Mouse (Mus musculus): ENCODE data around the gene Gpr156. TPM values are rescaled to one million over a fixed set of nuclear protein-coding genes. Genes with fewer than 3 reads are reported as not detected.

Gene Gpr156
- polyA plus RNA-seq, 1 experiment from 2014 or later: 0.66 TPM

DNA sequence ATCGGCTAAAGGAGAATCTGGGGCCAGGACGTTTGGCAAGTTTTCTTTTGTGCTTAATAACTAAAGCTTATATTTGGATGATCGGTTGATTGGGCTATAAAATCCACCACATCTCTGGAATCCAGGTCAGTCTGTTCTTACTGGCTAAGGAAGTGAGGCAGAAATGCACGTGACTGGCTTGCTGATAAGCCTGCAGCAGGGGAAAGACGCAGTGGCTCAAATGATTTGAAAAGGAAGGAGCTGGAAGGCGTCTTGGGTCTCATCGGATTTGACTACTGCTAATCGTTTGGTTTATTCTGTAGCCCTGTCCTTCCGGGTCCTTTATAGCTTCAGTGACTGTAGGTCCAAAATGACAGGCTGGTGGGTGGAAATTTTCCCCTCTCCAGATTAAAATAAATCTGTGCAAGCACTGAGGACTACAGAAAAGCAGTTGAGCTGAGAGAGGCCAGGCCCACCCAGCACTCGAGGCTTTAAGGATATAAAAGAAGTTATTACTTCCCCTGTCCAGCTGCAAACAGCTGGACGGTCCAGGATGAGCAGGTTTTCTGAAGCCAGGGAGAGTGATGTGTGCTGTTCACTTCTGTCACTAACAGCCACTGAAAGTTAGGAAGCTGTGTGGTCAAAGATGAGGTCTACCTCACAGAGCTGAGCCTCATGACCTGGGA lies 57.7 kb downstream of the Gpr156 start:
- H3K9me3 ChIP-seq (replicated peaks; ENCODE audit: control insufficient read depth, low read length): no peaks in the 10 kb centered on the region
- H3K4me1 ChIP-seq (ENCODE audit: control insufficient read depth, insufficient read depth, low read length): peaks cover 6% of the 10 kb centered on the region
- H3K27ac ChIP-seq (ENCODE audit: low read depth, low read length): no peak overlapping the region
- whole genome bisulfite sequencing (ENCODE audit: insufficient replicate concordance): 45% methylated on average over 11 of the region's 11 CpGs
- no peaks in the 10 kb centered on the region; the same call in 1 of the 2 replicates for H3K27me3 ChIP-seq (ENCODE audit: control insufficient read depth, insufficient read depth, low read length)
- H3K36me3 ChIP-seq (ENCODE audit: control insufficient read depth, insufficient read depth, low read length): no peaks in the 10 kb centered on the region
- H3K9ac ChIP-seq (ENCODE audit: low read depth, low read length): no peak overlapping the region
- H3K4me3 ChIP-seq (ENCODE audit: low read depth, low read length): no peak overlapping the region
- ATAC-seq (replicated peaks; ENCODE audit: insufficient number of reproducible peaks, low FRiP score, low TSS enrichment): no peak
- H3K4me2 ChIP-seq: no peak overlapping the region

GRCm38 (mm10) chr16:37974520-37975340 lies 58.4 kb downstream of the Gpr156 start:
- H3K27me3 ChIP-seq (ENCODE audit: control insufficient read depth, insufficient read depth, low read length): no peaks in the 10 kb centered on the region; the same call in 1 of the 2 replicates
- no peak for ATAC-seq (replicated peaks; ENCODE audit: insufficient number of reproducible peaks, low FRiP score, low TSS enrichment)
- no peaks in the 10 kb centered on the region for H3K9me3 ChIP-seq (replicated peaks; ENCODE audit: control insufficient read depth, low read length)
- no peak overlapping the region for H3K4me2 ChIP-seq
- WGBS (ENCODE audit: insufficient replicate concordance): 55% methylated on average over 13 of the region's 13 CpGs
- H3K4me1 ChIP-seq (ENCODE audit: control insufficient read depth, insufficient read depth, low read length): peaks cover 6% of the 10 kb centered on the region
- no peaks in the 10 kb centered on the region for H3K36me3 ChIP-seq (ENCODE audit: control insufficient read depth, insufficient read depth, low read length)
- no peak overlapping the region for H3K27ac ChIP-seq (ENCODE audit: low read depth, low read length)
- no peak overlapping the region for H3K4me3 ChIP-seq (ENCODE audit: low read depth, low read length)
- H3K9ac ChIP-seq (ENCODE audit: low read depth, low read length): no peak overlapping the region

- WGBS (ENCODE audit: insufficient replicate concordance): 46% methylated on average over 1 of the region's 1 CpGs
- Histone ChIP-seq H3K4me3 (ENCODE audit: low read depth, low read length) (no peak overlapping the region), H3K4me1 (ENCODE audit: control insufficient read depth, insufficient read depth, low read length) (no peaks in the 10 kb centered on the region), H3K9me3 (replicated peaks; ENCODE audit: control insufficient read depth, low read length) (no peaks in the 10 kb centered on the region), H3K9ac (ENCODE audit: low read depth, low read length) (no peak overlapping the region), H3K27me3 (ENCODE audit: control insufficient read depth, insufficient read depth, low read length) (no peaks in the 10 kb centered on the region), H3K27ac (ENCODE audit: low read depth, low read length) (no peak overlapping the region), H3K4me2 (no peak overlapping the region), H3K36me3 (ENCODE audit: control insufficient read depth, insufficient read depth, low read length) (no peaks in the 10 kb centered on the region)
- ATAC-seq (replicated peaks; ENCODE audit: insufficient number of reproducible peaks, low FRiP score, low TSS enrichment): no peak
Measured at GRCm38 (mm10) chr16:37981907-37982306, 65.6 kb downstream of the Gpr156 start.

- WGBS (ENCODE audit: insufficient replicate concordance): 46% methylated on average over 11 of the region's 11 CpGs
- no peak overlapping the region for H3K9ac ChIP-seq (ENCODE audit: low read depth, low read length)
- no peak overlapping the region for H3K4me2 ChIP-seq
- H3K4me3 ChIP-seq (ENCODE audit: low read depth, low read length): no peak overlapping the region
- no peaks in the 10 kb centered on the region for H3K9me3 ChIP-seq (replicated peaks; ENCODE audit: control insufficient read depth, low read length)
- no peaks in the 10 kb centered on the region for H3K36me3 ChIP-seq (ENCODE audit: control insufficient read depth, insufficient read depth, low read length)
- no peak for ATAC-seq (replicated peaks; ENCODE audit: insufficient number of reproducible peaks, low FRiP score, low TSS enrichment)
- no peak overlapping the region for H3K27ac ChIP-seq (ENCODE audit: low read depth, low read length)
- H3K4me1 ChIP-seq (ENCODE audit: control insufficient read depth, insufficient read depth, low read length): peaks cover 7% of the 10 kb centered on the region; the same call in 1 of the 2 replicates
- no peaks in the 10 kb centered on the region for H3K27me3 ChIP-seq (ENCODE audit: control insufficient read depth, insufficient read depth, low read length)
Measured at GRCm38 (mm10) chr16:37988211-37988865, 72.0 kb downstream of the Gpr156 start.

DNA sequence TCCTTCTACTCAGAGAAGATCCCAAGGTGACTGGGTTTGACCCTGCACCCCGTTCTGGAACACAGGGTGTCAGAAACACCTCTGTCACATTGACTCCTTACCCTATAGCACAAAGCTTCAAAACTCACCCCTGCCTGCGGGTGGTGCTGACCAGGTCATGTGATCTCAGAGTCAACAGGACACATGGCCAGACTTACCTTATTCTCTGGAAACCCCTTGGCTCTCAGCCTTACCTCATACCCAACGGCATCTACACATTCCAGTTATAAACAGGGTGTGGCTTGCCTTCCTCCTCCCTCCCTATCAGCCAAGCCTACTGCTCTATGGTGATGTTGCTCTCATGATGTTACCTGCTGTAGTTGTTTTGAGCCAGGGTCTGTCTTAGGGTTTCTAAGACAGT lies 73.5 kb downstream of the Gpr156 start:
- Histone ChIP-seq H3K27me3 (ENCODE audit: control insufficient read depth, insufficient read depth, low read length) (no peaks in the 10 kb centered on the region), H3K4me1 (ENCODE audit: control insufficient read depth, insufficient read depth, low read length) (peaks cover 7% of the 10 kb centered on the region; the same call in 1 of the 2 replicates), H3K9me3 (replicated peaks; ENCODE audit: control insufficient read depth, low read length) (no peaks in the 10 kb centered on the region), H3K4me3 (ENCODE audit: low read depth, low read length) (no peak overlapping the region), H3K27ac (ENCODE audit: low read depth, low read length) (no peak overlapping the region), H3K36me3 (ENCODE audit: control insufficient read depth, insufficient read depth, low read length) (no peaks in the 10 kb centered on the region), H3K4me2 (no peak overlapping the region), H3K9ac (ENCODE audit: low read depth, low read length) (no peak overlapping the region)
- WGBS (ENCODE audit: insufficient replicate concordance): 59% methylated on average over 3 of the region's 3 CpGs
- ATAC-seq (replicated peaks; ENCODE audit: insufficient number of reproducible peaks, low FRiP score, low TSS enrichment): no peak; the same call in 1 of the 2 replicates

DNA sequence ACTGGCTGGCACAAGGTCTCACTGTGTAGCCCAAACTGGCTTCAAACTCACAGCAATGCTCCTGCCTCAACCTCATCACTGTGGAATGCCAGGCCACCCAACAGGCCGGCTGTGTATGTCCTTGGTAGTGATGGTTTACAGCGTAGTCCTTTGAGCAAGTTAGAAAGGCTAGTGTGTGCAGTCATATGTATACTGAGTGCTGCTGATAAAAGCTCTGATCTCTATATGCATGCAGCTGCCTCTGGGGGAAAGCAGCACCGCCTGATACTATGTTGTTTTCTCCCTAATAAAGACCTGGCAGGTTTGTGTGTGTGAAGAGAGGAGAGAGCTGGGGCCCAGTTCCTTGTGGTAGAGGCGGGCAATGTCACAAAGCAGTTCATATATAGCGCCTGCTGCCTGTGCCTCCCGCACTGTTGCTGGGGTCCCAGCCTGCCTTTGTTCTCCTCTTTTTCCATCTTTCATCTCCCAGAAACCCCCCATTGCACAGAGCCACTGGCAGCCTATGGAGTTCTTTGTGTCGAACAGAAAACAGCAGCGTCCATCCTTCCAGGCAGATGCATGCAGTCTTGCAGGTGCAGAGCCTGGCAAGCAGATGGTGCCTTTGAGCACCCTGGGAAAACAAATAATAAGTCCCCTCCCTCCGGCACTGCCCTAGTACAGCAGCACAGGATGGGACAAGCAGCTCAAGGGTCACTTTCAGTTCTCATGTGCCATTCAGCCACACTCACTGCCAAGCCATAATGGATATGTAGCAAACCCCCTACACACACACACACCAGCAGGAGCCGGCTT lies 74.5 kb downstream of the Gpr156 start:
- WGBS (ENCODE audit: insufficient replicate concordance): 60% methylated on average over 10 of the region's 10 CpGs
- H3K27me3 ChIP-seq (ENCODE audit: control insufficient read depth, insufficient read depth, low read length): no peaks in the 10 kb centered on the region
- no peak overlapping the region for H3K4me2 ChIP-seq
- ATAC-seq (replicated peaks; ENCODE audit: insufficient number of reproducible peaks, low FRiP score, low TSS enrichment): no peak
- H3K9me3 ChIP-seq (replicated peaks; ENCODE audit: control insufficient read depth, low read length): no peaks in the 10 kb centered on the region
- H3K9ac ChIP-seq (ENCODE audit: low read depth, low read length): no peak overlapping the region
- H3K4me1 ChIP-seq (ENCODE audit: control insufficient read depth, insufficient read depth, low read length): peaks cover 7% of the 10 kb centered on the region; the same call in 1 of the 2 replicates
- H3K4me3 ChIP-seq (ENCODE audit: low read depth, low read length): no peak overlapping the region
- H3K27ac ChIP-seq (ENCODE audit: low read depth, low read length): no peak overlapping the region
- H3K36me3 ChIP-seq (ENCODE audit: control insufficient read depth, insufficient read depth, low read length): no peaks in the 10 kb centered on the region

DNA sequence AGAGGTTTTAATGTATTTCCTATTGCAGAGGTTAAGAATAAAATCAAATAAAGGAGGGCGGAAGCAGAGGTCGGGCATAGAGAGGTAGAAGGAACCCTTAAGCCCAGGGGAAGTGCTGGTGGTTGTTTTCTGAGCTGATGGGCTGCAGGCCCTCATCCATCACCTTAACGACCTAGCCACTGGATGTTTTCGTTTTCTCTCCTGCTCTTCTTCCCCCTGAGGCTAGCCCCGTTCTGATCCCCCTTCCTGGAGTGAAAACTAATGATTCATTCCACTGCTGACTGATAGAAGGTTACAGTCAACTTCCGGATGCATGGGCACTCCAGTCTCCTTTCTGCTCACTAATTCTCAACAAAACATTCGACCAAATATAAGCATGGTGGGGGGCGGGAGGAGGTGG lies 76.5 kb downstream of the Gpr156 start:
- WGBS (ENCODE audit: insufficient replicate concordance): 31% methylated on average over 8 of the region's 8 CpGs
- no peaks in the 10 kb centered on the region for H3K36me3 ChIP-seq (ENCODE audit: control insufficient read depth, insufficient read depth, low read length)
- no peaks in the 10 kb centered on the region for H3K9me3 ChIP-seq (replicated peaks; ENCODE audit: control insufficient read depth, low read length)
- no peak overlapping the region for H3K4me2 ChIP-seq
- H3K27me3 ChIP-seq (ENCODE audit: control insufficient read depth, insufficient read depth, low read length): no peaks in the 10 kb centered on the region
- no peak overlapping the region for H3K9ac ChIP-seq (ENCODE audit: low read depth, low read length)
- ATAC-seq (replicated peaks; ENCODE audit: insufficient number of reproducible peaks, low FRiP score, low TSS enrichment): no peak
- H3K4me1 ChIP-seq (ENCODE audit: control insufficient read depth, insufficient read depth, low read length): peaks cover 7% of the 10 kb centered on the region; the same call in 1 of the 2 replicates
- no peak overlapping the region for H3K4me3 ChIP-seq (ENCODE audit: low read depth, low read length)
- no peak overlapping the region for H3K27ac ChIP-seq (ENCODE audit: low read depth, low read length)

GRCm38 (mm10) chr16:37994647-37995046 lies 78.4 kb downstream of the Gpr156 start:
- H3K4me2 ChIP-seq: peak overlapping the region; percentile 52

More at GRCm38 (mm10) chr16:37994647-37995046, 78.4 kb downstream of the Gpr156 start:
- Histone ChIP-seq H3K27ac (ENCODE audit: low read depth, low read length) (no peak overlapping the region), H3K9me3 (replicated peaks; ENCODE audit: control insufficient read depth, low read length) (no peaks in the 10 kb centered on the region), H3K9ac (ENCODE audit: low read depth, low read length) (0 out of 2 replicates have a peak overlapping the region, but pooled peaks have one; percentile 17), H3K36me3 (ENCODE audit: control insufficient read depth, insufficient read depth, low read length) (no peaks in the 10 kb centered on the region), H3K27me3 (ENCODE audit: control insufficient read depth, insufficient read depth, low read length) (no peaks in the 10 kb centered on the region), H3K4me1 (ENCODE audit: control insufficient read depth, insufficient read depth, low read length) (peaks cover 4% of the 10 kb centered on the region; the same call in 1 of the 2 replicates), H3K4me3 (ENCODE audit: low read depth, low read length) (0 out of 2 replicates have a peak overlapping the region, but pooled peaks have one; percentile 16)
- 6% methylated on average over 12 of the region's 12 CpGs for WGBS (ENCODE audit: insufficient replicate concordance)
- ATAC-seq (replicated peaks; ENCODE audit: insufficient number of reproducible peaks, low FRiP score, low TSS enrichment): 0 out of 2 replicates have a peak, but pooled peaks have one; percentile 36

Measured in heart, embryonic 11.5 days (tissue).